Mouse (Mus musculus) stomach, postnatal 0 days (tissue): ENCODE data around the gene 4930438A08Rik.

Source experiments
- CTCF ChIP-seq: IDR thresholded peaks from 2 replicates; pipeline ENCODE4 v1.5.1; 2016; ENCODE audit warnings: antibody characterized with exemption, low read depth, mild to moderate bottlenecking, moderate library complexity
- EP300 ChIP-seq: optimal IDR thresholded peaks from 2 replicates; pipeline ENCODE3; 2016; ENCODE audit warnings: antibody characterized with exemption

- TF ChIP-seq CTCF (no peak), EP300 (no peak)
These were observed 27.3 kb upstream of the 4930438A08Rik start for GRCm38 (mm10) chr11:58247294-58247693.
